Mouse (Mus musculus): Measurements from ENCODE around the gene Samhd1. TPM values are rescaled to one million over a fixed set of nuclear protein-coding genes. Genes with fewer than 3 reads are reported as not detected.

Samhd1 gene
- polyA plus RNA-seq, 1 experiment from 2014 or later: 22.9 TPM

DNA sequence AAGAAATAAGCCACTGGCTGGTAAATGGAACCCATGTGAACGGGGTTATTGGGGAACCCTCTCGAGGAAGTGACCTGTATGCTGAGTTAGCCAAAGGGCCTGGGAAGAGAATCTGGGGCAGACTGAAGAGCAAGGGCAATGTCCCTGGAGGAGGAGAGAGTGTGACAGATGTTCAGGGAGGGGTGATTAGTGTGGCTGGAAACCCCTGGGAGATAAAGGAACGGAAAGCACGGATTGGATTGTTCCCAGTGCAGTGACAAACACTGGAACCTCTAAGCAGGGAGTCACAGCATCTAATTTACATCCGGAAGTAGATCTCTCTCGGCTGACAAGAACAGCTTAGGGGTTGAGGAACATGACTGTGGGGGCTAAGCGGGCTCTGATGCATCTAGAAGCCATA lies 53.1 kb downstream of the Samhd1 start:
- H3K27ac ChIP-seq (replicated peaks): peak overlapping the region; percentile 49; the same call in 1 of the 2 replicates
- no peak overlapping the region for H3K4me3 ChIP-seq
- H3K36me3 ChIP-seq: peaks cover 2% of the 10 kb centered on the region; the same call in 1 of the 2 replicates
- 34% methylated on average over 7 of the region's 7 CpGs for WGBS
- H3K27me3 ChIP-seq (ENCODE audit: low read depth, poor library complexity, severe bottlenecking): peaks cover 19% of the 10 kb centered on the region
- DNase-seq (ENCODE audit: low spot score): no peak
- no peaks in the 10 kb centered on the region for H3K9me3 ChIP-seq (replicated peaks)
- peaks cover 49% of the 10 kb centered on the region for H3K4me1 ChIP-seq

DNA sequence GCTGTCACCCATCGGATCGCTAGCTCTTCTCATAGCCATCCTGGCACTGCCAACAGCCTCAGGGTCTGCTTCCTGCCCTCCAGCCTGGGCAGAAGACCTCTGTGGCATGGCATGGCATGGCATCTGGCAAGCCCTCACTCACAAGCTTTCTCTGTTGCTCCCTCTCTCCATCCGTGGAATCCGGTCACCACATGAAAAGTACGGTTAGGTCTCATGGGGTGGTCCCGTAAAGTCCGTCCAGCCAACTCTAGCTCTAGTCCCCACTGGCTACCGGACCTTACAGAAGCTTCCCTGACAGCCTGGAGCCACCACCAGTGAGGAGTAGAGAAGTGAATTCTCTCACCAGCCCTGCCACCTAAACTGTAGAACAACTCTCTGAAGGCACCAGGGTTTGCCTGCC lies 53.7 kb downstream of the Samhd1 start:
- no peak for DNase-seq (ENCODE audit: low spot score)
- Histone ChIP-seq H3K27me3 (ENCODE audit: low read depth, poor library complexity, severe bottlenecking) (peaks cover 19% of the 10 kb centered on the region), H3K4me1 (peaks cover 55% of the 10 kb centered on the region), H3K9me3 (replicated peaks) (no peaks in the 10 kb centered on the region), H3K27ac (replicated peaks) (0 out of 2 replicates have a peak overlapping the region, but pooled peaks have one; percentile 30), H3K36me3 (peaks cover 8% of the 10 kb centered on the region), H3K4me3 (no peak overlapping the region)
- 95% methylated on average over 8 of the region's 8 CpGs for WGBS

DNA sequence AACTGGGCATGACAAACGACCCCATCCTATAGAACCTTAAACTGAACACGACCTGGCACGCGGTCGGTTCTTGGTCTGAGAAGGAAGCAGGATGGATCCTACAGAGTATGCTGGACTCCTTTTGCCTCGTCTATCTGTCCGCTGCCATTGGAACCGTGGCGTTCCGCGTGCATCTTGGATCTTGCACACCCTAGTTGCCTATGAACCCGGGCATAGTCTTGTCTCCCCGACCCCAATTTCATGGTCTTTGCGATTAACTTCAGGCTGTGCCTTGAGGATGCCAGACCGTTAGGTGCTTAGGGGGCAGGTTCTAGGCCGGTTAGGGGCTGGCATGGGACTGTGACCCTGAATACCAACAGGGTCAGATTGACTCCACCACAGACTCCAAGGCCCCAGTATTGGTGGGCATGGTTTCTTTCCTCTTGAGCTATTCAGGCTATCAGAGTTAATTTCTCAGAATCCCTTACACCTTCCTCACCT lies 55.3 kb downstream of the Samhd1 start:
- peaks cover 67% of the 10 kb centered on the region for H3K4me1 ChIP-seq
- H3K36me3 ChIP-seq: peaks cover 21% of the 10 kb centered on the region
- peak overlapping the region; percentile 98 for H3K27ac ChIP-seq (replicated peaks)
- peak overlapping the region; percentile 98 for H3K4me3 ChIP-seq
- WGBS: 14% methylated on average over 16 of the region's 16 CpGs
- no peak for DNase-seq (ENCODE audit: low spot score)
- H3K9me3 ChIP-seq (replicated peaks): no peaks in the 10 kb centered on the region
- H3K27me3 ChIP-seq (ENCODE audit: low read depth, poor library complexity, severe bottlenecking): peaks cover 19% of the 10 kb centered on the region

DNA sequence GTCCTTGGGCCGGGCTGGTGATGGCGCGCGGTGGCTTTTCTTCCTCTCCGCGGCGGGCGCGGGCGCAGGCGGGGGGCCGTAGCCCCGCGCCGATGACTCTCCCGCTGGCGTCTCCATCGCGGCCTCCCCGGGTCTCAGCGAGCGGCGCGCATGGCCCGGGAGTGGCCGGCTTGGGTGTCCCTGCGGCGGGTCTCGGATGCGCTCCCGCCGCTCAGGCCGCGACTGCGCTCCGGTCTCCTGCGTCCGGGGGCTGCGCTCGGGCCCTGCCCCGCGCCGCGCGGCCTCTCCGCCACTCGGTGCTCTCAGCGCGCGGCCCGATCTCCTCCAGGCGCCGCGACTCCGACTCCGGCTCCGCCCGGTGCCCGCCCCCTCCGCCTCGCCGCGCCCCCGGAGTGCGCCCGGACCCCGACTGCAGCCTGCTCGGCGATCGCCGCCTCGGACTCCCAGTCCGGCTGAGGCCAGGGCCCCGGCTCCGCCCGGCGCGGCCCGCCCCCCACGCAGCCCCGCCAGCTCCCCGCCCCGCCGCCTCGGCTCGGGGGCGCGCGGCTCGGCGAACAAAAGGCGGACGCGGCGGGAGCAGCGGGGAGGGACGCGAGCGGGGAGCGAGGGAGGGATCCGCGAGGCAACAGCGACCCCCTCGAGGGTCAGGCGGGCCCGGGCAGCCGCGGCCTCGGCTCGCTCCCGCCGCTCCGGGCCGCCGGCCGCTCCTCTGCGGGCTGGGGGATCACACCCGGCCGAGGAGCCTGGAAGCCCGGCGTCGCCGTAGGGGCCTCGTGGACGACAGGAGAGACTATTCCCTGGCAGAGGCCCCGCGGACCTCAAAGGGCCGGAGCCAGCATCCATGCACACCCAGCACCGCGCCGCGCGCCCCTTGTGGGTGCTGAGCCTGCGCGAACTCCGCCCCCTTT lies 56.0 kb downstream of the Samhd1 start, which contains the start of gene Soga1:
Gene Soga1 (minus strand): TSS at position 462 of the 908 bp plus-strand sequence.
- Histone ChIP-seq H3K27ac (replicated peaks) (peak within 1 kb of the TSS; percentile 98), H3K9me3 (replicated peaks) (no peaks in the 10 kb centered on the region), H3K4me1 (peaks cover 74% of the 10 kb centered on the region), H3K27me3 (ENCODE audit: low read depth, poor library complexity, severe bottlenecking) (peaks cover 19% of the 10 kb centered on the region), H3K36me3 (peaks cover 27% of the 10 kb centered on the region), H3K4me3 (peak within 1 kb of the TSS; percentile 98)
- WGBS: under 1% methylated on average over 134 of the region's 136 CpGs
- DNase-seq (ENCODE audit: low spot score): peak; percentile 90

DNA sequence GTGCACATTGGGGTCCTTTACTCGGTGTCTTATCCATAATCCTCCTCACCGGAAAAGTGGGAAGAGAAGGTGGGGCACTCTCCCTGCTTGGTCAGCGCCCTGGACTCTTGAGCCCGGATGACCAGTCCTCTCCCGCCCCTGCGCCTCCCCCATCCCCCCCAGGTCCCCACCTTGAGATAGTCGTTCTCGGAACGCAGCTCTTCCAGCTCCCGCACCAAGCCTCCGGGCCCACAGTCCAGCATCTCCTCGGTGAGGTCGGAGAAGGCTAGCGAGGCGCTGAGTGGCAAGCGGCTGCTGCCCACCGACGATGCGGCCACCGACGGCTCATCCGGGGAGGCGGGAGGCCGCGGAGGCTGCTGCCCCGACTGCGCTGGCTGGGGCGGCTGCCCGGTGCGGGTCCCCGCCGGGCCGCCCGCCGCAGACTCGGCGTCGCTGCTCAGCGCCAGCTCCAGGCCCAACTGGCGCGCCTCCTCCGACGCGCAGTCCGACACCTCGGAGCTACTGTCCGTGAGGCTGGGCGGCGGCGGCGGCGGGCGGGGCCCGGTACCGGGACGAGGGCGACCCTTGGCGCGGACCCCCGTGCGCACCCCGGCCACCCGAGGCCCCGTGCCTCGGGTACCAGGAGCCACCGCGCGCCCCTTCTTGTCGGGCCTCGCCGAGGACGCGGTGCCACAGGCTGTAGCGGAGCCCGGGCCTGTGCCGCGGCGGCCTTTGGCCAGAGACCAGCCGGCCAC lies 56.8 kb downstream of the Samhd1 start:
- H3K4me3 ChIP-seq: peak overlapping the region; percentile 98
- H3K27me3 ChIP-seq (ENCODE audit: low read depth, poor library complexity, severe bottlenecking): peaks cover 19% of the 10 kb centered on the region
- peak overlapping the region; percentile 98 for H3K27ac ChIP-seq (replicated peaks)
- H3K4me1 ChIP-seq: peaks cover 82% of the 10 kb centered on the region
- DNase-seq (ENCODE audit: low spot score): peak; percentile 42
- under 1% methylated on average over 78 of the region's 79 CpGs for WGBS
- H3K36me3 ChIP-seq: peaks cover 36% of the 10 kb centered on the region
- H3K9me3 ChIP-seq (replicated peaks): no peaks in the 10 kb centered on the region

GRCm38 (mm10) chr2:157077641-157078058 lies 57.4 kb downstream of the Samhd1 start:
- peaks cover 41% of the 10 kb centered on the region for H3K36me3 ChIP-seq
- H3K4me1 ChIP-seq: peaks cover 87% of the 10 kb centered on the region
- peak overlapping the region; percentile 98 for H3K27ac ChIP-seq (replicated peaks)
- peak; percentile 58 for DNase-seq (ENCODE audit: low spot score)
- no peaks in the 10 kb centered on the region for H3K9me3 ChIP-seq (replicated peaks)
- WGBS: 1% methylated on average over 15 of the region's 15 CpGs
- peaks cover 19% of the 10 kb centered on the region for H3K27me3 ChIP-seq (ENCODE audit: low read depth, poor library complexity, severe bottlenecking)
- peak overlapping the region; percentile 98 for H3K4me3 ChIP-seq

DNA sequence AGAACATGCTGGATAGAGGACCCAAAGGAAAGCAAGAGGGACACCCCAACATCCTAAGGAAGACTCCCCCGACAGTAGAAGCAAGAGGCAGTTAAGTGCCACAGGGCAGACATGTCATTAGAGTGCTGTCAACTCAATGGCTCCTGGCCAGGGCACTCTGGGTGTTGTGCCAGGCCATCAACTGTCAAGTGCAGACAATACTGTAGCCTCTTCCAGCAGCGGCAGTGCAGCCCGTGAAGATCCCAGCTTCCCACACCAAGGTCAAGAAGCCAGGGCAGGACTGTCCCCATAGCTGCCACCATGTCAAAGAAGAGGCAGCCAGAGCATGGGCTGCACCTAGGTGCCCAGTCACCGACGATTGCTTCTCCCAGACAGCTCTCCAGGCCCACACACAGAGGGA lies 57.9 kb downstream of the Samhd1 start:
- no peak for DNase-seq (ENCODE audit: low spot score)
- 50% methylated on average over 5 of the region's 5 CpGs for WGBS
- peaks cover 87% of the 10 kb centered on the region for H3K4me1 ChIP-seq
- no peaks in the 10 kb centered on the region for H3K9me3 ChIP-seq (replicated peaks)
- H3K4me3 ChIP-seq: peak overlapping the region; percentile 98
- peak overlapping the region; percentile 98 for H3K27ac ChIP-seq (replicated peaks)
- peaks cover 19% of the 10 kb centered on the region for H3K27me3 ChIP-seq (ENCODE audit: low read depth, poor library complexity, severe bottlenecking)
- peaks cover 46% of the 10 kb centered on the region for H3K36me3 ChIP-seq

DNA sequence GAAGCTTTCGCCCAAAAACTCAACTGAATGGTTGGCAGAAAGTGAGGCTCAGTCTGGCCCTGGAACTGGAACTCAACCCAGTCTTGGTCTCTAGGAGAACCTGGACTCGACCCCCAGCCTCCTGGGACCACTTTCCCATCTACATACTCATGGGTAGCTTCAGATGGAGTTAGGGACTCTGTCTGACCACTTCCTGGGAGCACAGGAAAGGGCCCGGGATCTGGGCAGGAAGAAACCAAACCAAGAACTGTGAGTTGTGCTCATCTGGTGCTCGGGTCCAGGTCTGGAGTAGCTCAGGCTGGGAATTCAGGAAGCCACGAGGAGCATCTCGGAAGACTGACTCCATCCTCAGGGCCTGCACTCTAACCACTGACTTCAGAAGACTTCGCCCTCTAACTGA lies 58.5 kb downstream of the Samhd1 start:
- WGBS: 85% methylated on average over 7 of the region's 7 CpGs
- peak overlapping the region; percentile 98 for H3K4me3 ChIP-seq
- DNase-seq (ENCODE audit: low spot score): no peak
- peaks cover 87% of the 10 kb centered on the region for H3K4me1 ChIP-seq
- peaks cover 52% of the 10 kb centered on the region for H3K36me3 ChIP-seq
- no peak overlapping the region; the same call in 1 of the 2 replicates for H3K27ac ChIP-seq (replicated peaks)
- no peaks in the 10 kb centered on the region for H3K9me3 ChIP-seq (replicated peaks)
- peaks cover 18% of the 10 kb centered on the region for H3K27me3 ChIP-seq (ENCODE audit: low read depth, poor library complexity, severe bottlenecking)

DNA sequence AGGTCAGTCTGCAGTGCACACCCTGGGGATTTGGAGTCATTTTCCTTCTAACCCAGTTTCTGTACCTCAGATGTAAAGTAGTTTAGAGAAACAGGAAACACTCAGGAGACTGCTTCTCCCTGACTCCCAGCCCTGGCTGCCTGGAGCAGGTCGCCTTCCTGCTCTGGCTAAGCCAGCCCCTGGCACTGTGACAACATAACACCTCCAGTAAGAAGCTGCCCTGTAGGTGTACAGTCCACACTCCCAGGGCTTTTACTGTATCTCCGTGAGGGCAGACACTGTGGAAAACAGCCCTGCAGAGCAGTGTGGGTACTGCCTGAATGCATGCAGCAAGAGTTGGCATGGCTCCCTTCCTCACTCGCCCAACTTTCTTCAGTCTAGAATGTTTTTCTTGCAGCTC lies 59.4 kb downstream of the Samhd1 start:
- Histone ChIP-seq H3K4me1 (peaks cover 91% of the 10 kb centered on the region), H3K4me3 (peak overlapping the region; percentile 98), H3K9me3 (replicated peaks) (no peaks in the 10 kb centered on the region), H3K27ac (replicated peaks) (no peak overlapping the region; the same call in 1 of the 2 replicates), H3K36me3 (peaks cover 59% of the 10 kb centered on the region), H3K27me3 (ENCODE audit: low read depth, poor library complexity, severe bottlenecking) (peaks cover 9% of the 10 kb centered on the region)
- 88% methylated on average over 3 of the region's 3 CpGs for WGBS
- DNase-seq (ENCODE audit: low spot score): no peak

GRCm38 (mm10) chr2:157075226-157075625 lies 59.8 kb downstream of the Samhd1 start:
- H3K27ac ChIP-seq (replicated peaks): no peak overlapping the region
- 88% methylated on average over 3 of the region's 3 CpGs for WGBS
- peak overlapping the region; percentile 98; the same call in 1 of the 2 replicates for H3K4me3 ChIP-seq
- H3K36me3 ChIP-seq: peaks cover 64% of the 10 kb centered on the region
- peaks cover 92% of the 10 kb centered on the region for H3K4me1 ChIP-seq
- no peak for DNase-seq (ENCODE audit: low spot score)
- no peaks in the 10 kb centered on the region for H3K9me3 ChIP-seq (replicated peaks)
- peaks cover 4% of the 10 kb centered on the region for H3K27me3 ChIP-seq (ENCODE audit: low read depth, poor library complexity, severe bottlenecking)

DNA sequence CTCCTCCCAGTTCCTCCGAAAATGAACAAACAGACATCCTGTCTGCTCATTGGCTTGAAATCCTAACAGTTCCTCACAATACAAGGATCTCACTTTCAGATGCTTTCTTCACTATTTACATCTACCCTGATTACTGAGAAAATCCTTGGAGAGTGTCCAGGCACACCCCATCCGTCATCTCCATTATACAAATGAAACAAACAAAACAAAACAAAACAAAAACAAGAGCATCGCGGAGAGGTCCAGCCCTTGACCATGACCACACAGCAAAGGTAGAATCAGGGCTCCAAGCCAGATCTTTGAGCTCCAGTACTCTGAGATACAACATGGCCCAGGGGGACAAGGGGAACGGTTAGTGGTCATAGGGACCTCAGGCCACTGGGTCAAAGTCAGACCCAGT lies 60.3 kb downstream of the Samhd1 start:
- Histone ChIP-seq H3K9me3 (replicated peaks) (no peaks in the 10 kb centered on the region), H3K4me3 (peak overlapping the region; percentile 4; the same call in 1 of the 2 replicates), H3K36me3 (peaks cover 67% of the 10 kb centered on the region), H3K27ac (replicated peaks) (no peak overlapping the region), H3K27me3 (ENCODE audit: low read depth, poor library complexity, severe bottlenecking) (no peaks in the 10 kb centered on the region; the same call in 1 of the 2 replicates), H3K4me1 (peaks cover 92% of the 10 kb centered on the region)
- 83% methylated on average over 5 of the region's 5 CpGs for WGBS
- no peak for DNase-seq (ENCODE audit: low spot score)

- WGBS: 86% methylated on average over 9 of the region's 9 CpGs
- H3K27ac ChIP-seq (replicated peaks): no peak overlapping the region
- DNase-seq (ENCODE audit: low spot score): no peak
- peaks cover 67% of the 10 kb centered on the region for H3K36me3 ChIP-seq
- peaks cover 92% of the 10 kb centered on the region for H3K4me1 ChIP-seq
- no peaks in the 10 kb centered on the region for H3K27me3 ChIP-seq (ENCODE audit: low read depth, poor library complexity, severe bottlenecking)
- 0 out of 2 replicates have a peak overlapping the region, but pooled peaks have one; percentile 4 for H3K4me3 ChIP-seq
- no peaks in the 10 kb centered on the region for H3K9me3 ChIP-seq (replicated peaks)
These were observed 60.8 kb downstream of the Samhd1 start for GRCm38 (mm10) chr2:157074186-157074724.
